Mouse (Mus musculus) heart, embryonic 11.5 days (tissue): Measurements from ENCODE around the gene S100a16. TPM values are rescaled to one million over a fixed set of nuclear protein-coding genes. Genes with fewer than 3 reads are reported as not detected.
A peak's percentile ranks its signal among the peaks of the same experiment; 100 is the strongest.

Experiments
- ATAC-seq: fragments of 200-750 bp; cut with Nextera tagmentation; replicated peaks from 2 replicates; pipeline ENCODE4 v1.8.0; 2017; ENCODE audit warnings: moderate library complexity; ENCODE audit not compliant: insufficient number of reproducible peaks, low FRiP score, low TSS enrichment
- H3K27ac ChIP-seq: fragments of 300-500 bp; sonication (generic); 2 replicates; pipeline ENCODE4 v1.5.1; 2014; ENCODE audit warnings: mild to moderate bottlenecking, low read depth, low read length
- H3K27me3 ChIP-seq: fragments of 300-500 bp; sonication (generic); 2 replicates; pipeline ENCODE4 v1.6.1; 2014; ENCODE audit warnings: mild to moderate bottlenecking, low read length, mixed read lengths; ENCODE audit not compliant: control insufficient read depth, insufficient read depth
- H3K36me3 ChIP-seq: fragments of 300-500 bp; sonication (generic); 2 replicates; pipeline ENCODE4 v1.6.1; 2014; ENCODE audit warnings: mild to moderate bottlenecking, low read length, moderate library complexity, mixed read lengths; ENCODE audit not compliant: control insufficient read depth, insufficient read depth
- H3K4me1 ChIP-seq: fragments of 300-500 bp; sonication (generic); 2 replicates; pipeline ENCODE4 v1.6.1; 2014; ENCODE audit warnings: low read length; ENCODE audit not compliant: control insufficient read depth, insufficient read depth
- H3K4me2 ChIP-seq: fragments of 300-500 bp; sonication (generic); 2 replicates; pipeline ENCODE4 v1.6.1; 2014; ENCODE audit warnings: mild to moderate bottlenecking, moderate library complexity
- H3K4me3 ChIP-seq: fragments of 300-500 bp; sonication (generic); 2 replicates; pipeline ENCODE4 v1.5.1; 2014; ENCODE audit warnings: low read depth, low read length
- H3K9ac ChIP-seq: fragments of 300-500 bp; sonication (generic); 2 replicates; pipeline ENCODE4 v1.6.1; 2014; ENCODE audit warnings: mild to moderate bottlenecking, low read depth, low read length, moderate library complexity
- H3K9me3 ChIP-seq: fragments of 300-500 bp; sonication (generic); replicated peaks from 2 replicates; pipeline ENCODE4 v1.6.1; 2016; ENCODE audit warnings: low read length; ENCODE audit not compliant: control insufficient read depth
- WGBS: fragments of 180-500 bp; shearing (Covaris S2); extraction: QIAGEN DNeasy Blood & Tissue Kit; methylation state at CpG from one replicate; pipeline ENCODE4 v1.1.7; 2014; ENCODE audit not compliant: insufficient replicate concordance; 5-methylcytosine and 5-hydroxymethylcytosine counted together
- polyA plus RNA-seq: library from polyadenylated mRNA; unstranded; fragments of >200 nt; fragmentation: Nextera tagmentation; extraction: Ambion mirVana; gene quantifications from 2 replicates; pipeline ENCODE4 v1.2.1, GENCODE M21; 2014

The S100a16 gene
- 26.9 and 28.4 TPM in 2 replicates for polyA plus RNA-seq

GRCm38 (mm10) chr3:90537141-90537904 lies at the start of gene S100a16:
Gene S100a16 (plus strand): TSS chr3:90537254.
- Histone ChIP-seq H3K36me3 (no peaks in the 10 kb centered on the region), H3K4me2 (no peak within 1 kb of the TSS; the same call in 1 of the 2 replicates), H3K27ac (no peak within 1 kb of the TSS), H3K9me3 (no peaks in the 10 kb centered on the region), H3K27me3 (no peaks in the 10 kb centered on the region), H3K9ac (no peak within 1 kb of the TSS), H3K4me1 (no peaks in the 10 kb centered on the region; the same call in 1 of the 2 replicates), H3K4me3 (no peak within 1 kb of the TSS)
- 38% methylated on average over 10 of the region's 10 CpGs for WGBS
- ATAC-seq, result 0 out of 2 replicates have a peak, but pooled peaks have one; percentile 5

GRCm38 (mm10) chr3:90488576-90488975 lies 48.5 kb upstream of the S100a16 start:
- H3K4me1 ChIP-seq, result peaks cover 6% of the 10 kb centered on the region; the same call in 1 of the 2 replicates
- no peak overlapping the region for H3K4me2 ChIP-seq
- no peak overlapping the region for H3K9ac ChIP-seq
- H3K27me3 ChIP-seq, result no peaks in the 10 kb centered on the region
- no peak for ATAC-seq
- no peak overlapping the region for H3K27ac ChIP-seq
- H3K4me3 ChIP-seq, result no peak overlapping the region
- peaks cover 21% of the 10 kb centered on the region for H3K36me3 ChIP-seq
- no peaks in the 10 kb centered on the region for H3K9me3 ChIP-seq
- 90% methylated on average over 6 of the region's 6 CpGs for WGBS

GRCm38 (mm10) chr3:90490696-90491256 lies 46.3 kb upstream of the S100a16 start, which contains the start of gene Snapin:
Gene Snapin (minus strand): TSS chr3:90491033.
- under 1% methylated on average over 37 of the region's 37 CpGs for WGBS

GRCm38 (mm10) chr3:90491350-90491749 lies 45.7 kb upstream of the S100a16 start:
- no peak overlapping the region for H3K9ac ChIP-seq
- peaks cover 13% of the 10 kb centered on the region for H3K36me3 ChIP-seq
- H3K4me2 ChIP-seq, result no peak overlapping the region
- no peaks in the 10 kb centered on the region for H3K27me3 ChIP-seq
- no peaks in the 10 kb centered on the region for H3K9me3 ChIP-seq
- H3K4me1 ChIP-seq, result peaks cover 6% of the 10 kb centered on the region; the same call in 1 of the 2 replicates
- H3K27ac ChIP-seq, result no peak overlapping the region
- WGBS, result 45% methylated on average over 2 of the region's 2 CpGs
- no peak for ATAC-seq
- no peak overlapping the region for H3K4me3 ChIP-seq

More at GRCm38 (mm10) chr3:90490696-90491256, 46.3 kb upstream of the S100a16 start, which contains the start of gene Snapin:
- peak within 1 kb of the TSS; percentile 80 for H3K9ac ChIP-seq
- peaks cover 6% of the 10 kb centered on the region; the same call in 1 of the 2 replicates for H3K4me1 ChIP-seq
- H3K4me3 ChIP-seq, result peak within 1 kb of the TSS; percentile 69
- H3K27ac ChIP-seq, result peak within 1 kb of the TSS; percentile 41; the same call in 1 of the 2 replicates
- peaks cover 15% of the 10 kb centered on the region for H3K36me3 ChIP-seq
- no peaks in the 10 kb centered on the region for H3K9me3 ChIP-seq
- H3K27me3 ChIP-seq, result no peaks in the 10 kb centered on the region
- ATAC-seq, result peak; percentile 94
- peak within 1 kb of the TSS; percentile 73 for H3K4me2 ChIP-seq

- no peak overlapping the region for H3K4me2 ChIP-seq
- no peak overlapping the region for H3K27ac ChIP-seq
- no peak overlapping the region for H3K9ac ChIP-seq
- H3K4me1 ChIP-seq, result peaks cover 6% of the 10 kb centered on the region; the same call in 1 of the 2 replicates
- ATAC-seq, result no peak
- H3K9me3 ChIP-seq, result no peaks in the 10 kb centered on the region
- 62% methylated on average over 4 of the region's 4 CpGs for WGBS
- H3K27me3 ChIP-seq, result no peaks in the 10 kb centered on the region
- H3K36me3 ChIP-seq, result peaks cover 15% of the 10 kb centered on the region
- H3K4me3 ChIP-seq, result no peak overlapping the region
Measured at GRCm38 (mm10) chr3:90493831-90494540, 43.1 kb upstream of the S100a16 start.

GRCm38 (mm10) chr3:90495850-90496525 lies 41.1 kb upstream of the S100a16 start:
- no peak overlapping the region for H3K4me3 ChIP-seq
- no peak overlapping the region for H3K27ac ChIP-seq
- no peak overlapping the region for H3K9ac ChIP-seq
- no peaks in the 10 kb centered on the region for H3K9me3 ChIP-seq
- H3K4me2 ChIP-seq, result no peak overlapping the region
- H3K36me3 ChIP-seq, result peaks cover 20% of the 10 kb centered on the region
- H3K27me3 ChIP-seq, result no peaks in the 10 kb centered on the region
- WGBS, result 89% methylated on average over 7 of the region's 7 CpGs
- no peak for ATAC-seq
- no peaks in the 10 kb centered on the region for H3K4me1 ChIP-seq

- no peak for ATAC-seq
- Histone ChIP-seq H3K9me3 (no peaks in the 10 kb centered on the region), H3K9ac (no peak overlapping the region), H3K27me3 (no peaks in the 10 kb centered on the region), H3K4me3 (no peak overlapping the region), H3K4me2 (no peak overlapping the region), H3K36me3 (peaks cover 25% of the 10 kb centered on the region), H3K27ac (no peak overlapping the region), H3K4me1 (no peaks in the 10 kb centered on the region)
Measured at GRCm38 (mm10) chr3:90497597-90497996, 39.5 kb upstream of the S100a16 start.

- peaks cover 10% of the 10 kb centered on the region for H3K4me1 ChIP-seq
- WGBS, result 90% methylated on average over 4 of the region's 4 CpGs
- no peak overlapping the region for H3K4me2 ChIP-seq
- H3K9ac ChIP-seq, result no peak overlapping the region
- ATAC-seq, result no peak
- no peak overlapping the region for H3K4me3 ChIP-seq
- no peaks in the 10 kb centered on the region for H3K9me3 ChIP-seq
- H3K36me3 ChIP-seq, result peaks cover 31% of the 10 kb centered on the region
- no peaks in the 10 kb centered on the region for H3K27me3 ChIP-seq
- no peak overlapping the region for H3K27ac ChIP-seq
Measured at GRCm38 (mm10) chr3:90503444-90503843, 33.6 kb upstream of the S100a16 start.
